Mouse (Mus musculus): ENCODE measurements around the gene Htra1.

- TF ChIP-seq USF1 (IDR thresholded peaks at IDR 0.05; ENCODE audit: low read depth) = no peak
- no peak for TF ChIP-seq MAX (IDR thresholded peaks at IDR 0.05)
Observed at GRCm38 (mm10) chr7:130989371-130989770, 53.5 kb downstream of the Htra1 start.
